Mouse (Mus musculus) adrenal gland, postnatal 4 days (tissue): ENCODE measurements around the gene Hist1h2bn. TPM values are rescaled to one million over a fixed set of nuclear protein-coding genes. Genes with fewer than 3 reads are reported as not detected.
"Not testable (repeated sequence)": the region's sequence is repeated elsewhere in the genome, so short reads cannot be mapped to it uniquely, and the experiment has no call there.

Source experiments
- DNase-seq, 2 experiments: peaks; one replicate each; pipeline ENCODE4 v3.0.0; 2021 to 2022; ENCODE audit warnings: low spot score in 2 of 2, mixed read lengths in 2 of 2
- total RNA-seq, 2 experiments: library from RNA; stranded (reverse); gene quantifications; 2 replicates each; pipeline ENCODE4 v1.2.3; 2021

Hist1h2bn gene
- total RNA-seq, 2 experiments from 2014 or later = 256 to 306 TPM

DNA sequence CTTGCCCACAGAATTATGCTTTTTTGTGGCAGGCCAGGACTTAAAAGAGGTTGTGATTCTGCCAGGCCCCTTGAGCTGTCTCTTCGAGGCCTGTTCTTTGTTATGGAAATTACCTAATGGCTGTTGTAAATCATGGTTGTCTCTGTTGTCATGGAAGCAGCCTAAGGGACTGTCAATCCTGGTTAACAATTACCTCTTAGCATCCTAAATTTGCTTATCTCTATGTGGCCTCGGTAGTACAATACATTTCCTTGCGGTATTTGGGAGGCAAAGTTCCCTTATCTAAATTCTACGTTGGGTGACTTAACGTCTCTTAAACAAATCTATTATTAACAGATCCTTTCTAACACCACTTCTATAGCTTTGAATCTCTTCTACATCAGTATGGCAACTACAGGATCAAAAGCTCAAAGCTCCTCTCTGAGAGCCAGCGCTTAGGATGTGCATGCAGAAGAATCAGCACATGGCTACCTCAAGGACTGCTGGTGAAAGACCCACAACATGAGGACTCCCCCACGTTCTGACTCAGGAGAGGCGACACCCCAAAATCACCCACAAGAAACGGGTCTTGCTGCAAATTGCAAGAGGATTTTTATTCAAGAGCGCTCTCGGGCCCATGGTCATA is 25.9 kb upstream of the Hist1h2bn start:
- DNase-seq = no peak

DNA sequence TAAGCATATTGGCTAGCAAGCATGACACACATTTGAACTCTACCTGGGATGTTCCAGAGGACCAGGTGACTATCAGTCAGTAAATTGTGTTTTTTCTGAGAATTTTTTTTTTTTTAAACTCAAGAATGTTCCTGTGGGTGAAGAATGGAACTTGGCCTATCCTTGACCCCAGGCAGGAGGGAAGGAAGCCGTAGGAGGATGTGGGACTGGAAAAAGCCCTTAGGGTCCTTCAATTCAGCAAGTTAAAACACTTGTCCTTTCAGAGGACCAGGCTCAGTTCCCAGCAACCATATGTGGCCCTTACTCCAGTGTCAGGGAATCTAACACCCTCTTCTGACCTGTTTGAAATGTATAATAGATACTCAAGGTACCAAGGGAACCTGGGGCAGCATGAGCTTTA is 24.4 kb upstream of the Hist1h2bn start:
- no peak for DNase-seq

DNA sequence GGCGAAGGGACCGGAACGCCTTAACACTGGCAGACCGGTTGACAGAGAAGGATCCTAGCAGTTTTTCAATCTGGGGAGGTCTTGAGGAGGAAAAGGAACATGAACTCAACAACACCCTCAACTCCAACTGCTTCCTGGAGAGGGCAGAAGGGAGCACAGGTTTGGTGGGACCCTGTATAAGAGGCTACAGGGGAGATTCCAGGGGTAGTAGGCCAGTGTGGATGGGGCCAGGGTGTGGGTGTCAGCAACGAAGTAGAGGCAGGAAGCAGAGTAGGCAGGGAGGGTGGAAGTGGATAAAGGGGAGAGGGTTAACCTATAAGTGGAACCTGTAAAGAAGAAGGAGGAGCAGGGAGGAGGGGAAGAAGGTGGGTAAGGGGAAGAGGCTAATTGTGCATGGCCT is 20.5 kb upstream of the Hist1h2bn start:
- no peak for DNase-seq

DNA sequence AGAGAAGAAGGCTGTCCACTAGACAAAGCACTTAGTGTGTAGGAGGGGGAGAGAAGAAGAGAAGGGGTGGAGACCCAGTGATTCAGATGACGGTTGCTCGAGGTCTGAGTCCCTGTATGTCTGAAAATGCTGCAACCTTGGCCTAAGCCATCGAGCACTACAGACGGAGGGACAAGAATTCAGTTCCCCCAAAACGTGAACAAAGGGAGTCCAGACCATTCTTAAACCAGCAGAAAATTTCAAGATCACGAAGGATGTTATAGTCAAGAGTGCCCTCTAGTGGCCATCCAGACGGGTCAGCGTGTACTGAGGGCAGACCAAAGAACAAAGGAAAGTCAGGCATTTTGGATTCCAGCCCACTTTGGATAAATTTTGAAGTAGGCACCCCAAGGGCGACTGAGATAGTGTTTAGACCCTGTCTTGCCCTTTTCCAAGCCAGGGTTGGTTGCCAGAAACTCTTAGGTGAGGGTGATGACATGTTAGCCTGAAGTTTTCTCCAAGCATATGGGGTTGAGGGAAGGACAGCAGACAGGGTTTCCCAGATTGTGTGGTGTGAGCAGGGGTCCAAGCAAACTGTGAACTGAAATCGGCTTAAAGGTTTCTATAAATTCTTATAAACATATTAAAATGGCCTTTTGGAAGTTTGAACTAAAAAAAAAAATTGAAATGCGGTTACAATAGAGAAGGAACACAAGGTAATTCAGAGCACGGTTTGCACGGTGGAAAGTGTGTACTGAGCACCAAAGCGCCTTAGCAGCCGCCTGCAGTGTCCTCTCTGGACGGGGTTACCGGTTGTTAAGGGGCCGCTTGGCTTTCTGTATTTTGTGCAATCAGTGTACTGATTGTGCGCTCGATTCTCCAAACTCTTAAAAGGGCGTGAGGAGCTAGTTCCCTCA is 19.7 kb upstream of the Hist1h2bn start:
- no peak for DNase-seq

DNA sequence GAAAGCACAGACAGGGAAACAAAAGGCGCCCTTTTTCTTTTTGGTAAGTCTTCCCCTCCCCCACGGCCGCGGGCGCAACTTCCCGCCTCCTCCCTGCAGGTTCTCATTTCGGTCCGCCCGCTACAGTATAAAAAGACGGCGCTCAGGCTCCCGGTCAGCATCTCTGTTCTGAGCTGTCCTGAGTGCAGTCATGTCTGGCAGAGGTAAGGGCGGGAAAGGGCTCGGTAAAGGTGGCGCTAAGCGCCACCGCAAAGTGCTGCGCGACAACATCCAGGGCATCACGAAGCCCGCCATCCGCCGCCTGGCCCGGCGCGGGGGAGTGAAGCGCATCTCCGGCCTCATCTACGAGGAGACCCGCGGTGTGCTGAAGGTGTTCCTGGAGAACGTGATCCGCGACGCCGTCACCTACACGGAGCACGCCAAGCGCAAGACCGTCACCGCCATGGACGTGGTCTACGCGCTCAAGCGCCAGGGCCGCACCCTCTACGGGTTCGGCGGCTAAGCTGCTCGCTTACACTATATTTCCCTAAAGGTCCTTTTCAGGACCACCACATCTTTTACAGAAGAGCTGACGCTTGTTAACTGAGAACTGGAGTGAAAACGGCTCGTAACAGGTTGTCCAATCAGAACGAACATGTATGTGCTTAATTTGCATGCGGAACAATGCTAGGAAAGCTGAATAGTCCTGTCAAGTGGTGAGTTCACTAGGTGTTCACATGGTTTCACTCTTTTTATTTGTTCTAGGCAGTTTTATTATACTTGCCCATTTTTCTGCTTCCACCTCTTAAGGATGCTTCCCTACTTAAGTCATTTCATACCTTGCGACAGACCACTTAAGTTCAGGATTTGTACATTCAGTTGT is 18.8 kb upstream of the Hist1h2bn start, which contains the start of gene Hist1h4j:
Gene Hist1h4j (plus strand): TSS at position 159 of the 862 bp plus-strand sequence.
- DNase-seq = peak in 1 of 2 experiments; percentile 41

DNA sequence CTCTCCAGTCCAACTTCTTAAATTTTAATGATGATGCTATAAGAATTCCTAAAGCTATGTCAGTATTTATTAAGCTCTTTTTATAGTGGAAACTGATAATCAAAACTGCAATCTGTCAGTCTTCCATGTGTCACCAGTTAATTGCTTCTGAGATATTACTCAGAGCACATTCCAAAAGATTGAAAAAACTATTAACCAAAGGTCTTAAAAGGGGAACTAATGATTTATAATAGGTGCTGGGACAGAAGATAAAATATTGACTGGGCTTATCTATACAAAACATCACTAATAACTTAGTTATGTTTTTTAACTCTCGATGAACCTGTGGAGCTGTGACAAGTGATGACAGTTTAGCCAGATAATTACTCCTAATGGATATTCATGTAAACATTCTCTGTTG is 8.9 kb upstream of the Hist1h2bn start:
- no peak for DNase-seq

DNA sequence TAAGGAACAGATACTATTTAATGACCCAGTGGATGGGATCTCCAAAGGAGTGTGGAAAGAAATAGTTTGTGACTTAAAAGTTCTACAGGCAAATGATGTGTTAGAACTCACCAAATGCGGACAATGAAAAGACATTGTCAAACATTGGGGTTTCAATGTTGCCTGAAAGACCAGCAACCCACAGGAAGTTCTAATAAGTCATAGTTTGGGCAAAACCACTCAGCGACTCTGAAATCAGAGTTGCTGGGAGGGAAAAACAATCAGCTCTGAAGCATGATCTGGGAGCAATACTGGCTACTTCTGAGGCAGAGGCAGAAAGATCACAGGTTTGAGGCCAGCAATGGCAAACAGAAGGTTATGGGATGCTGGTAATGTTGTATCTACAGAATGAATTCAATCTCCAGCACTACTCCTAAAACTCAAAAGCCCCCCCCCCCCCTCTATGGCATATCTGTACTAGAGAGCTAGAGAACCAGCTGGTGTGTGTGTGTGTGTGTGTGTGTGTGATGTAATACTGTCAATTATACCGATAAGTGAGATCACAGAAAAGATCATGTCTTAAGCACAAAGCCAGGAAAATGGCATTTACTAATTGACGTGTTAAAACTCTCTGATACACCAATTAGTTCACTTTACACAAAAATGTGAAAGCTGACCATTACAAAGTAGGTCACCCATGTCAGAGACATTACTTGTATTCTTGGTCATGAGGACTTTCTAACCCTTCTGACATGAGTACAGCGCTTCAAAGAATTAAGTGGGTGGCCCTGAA is 4.3 kb upstream of the Hist1h2bn start:
- no peak for DNase-seq

DNA sequence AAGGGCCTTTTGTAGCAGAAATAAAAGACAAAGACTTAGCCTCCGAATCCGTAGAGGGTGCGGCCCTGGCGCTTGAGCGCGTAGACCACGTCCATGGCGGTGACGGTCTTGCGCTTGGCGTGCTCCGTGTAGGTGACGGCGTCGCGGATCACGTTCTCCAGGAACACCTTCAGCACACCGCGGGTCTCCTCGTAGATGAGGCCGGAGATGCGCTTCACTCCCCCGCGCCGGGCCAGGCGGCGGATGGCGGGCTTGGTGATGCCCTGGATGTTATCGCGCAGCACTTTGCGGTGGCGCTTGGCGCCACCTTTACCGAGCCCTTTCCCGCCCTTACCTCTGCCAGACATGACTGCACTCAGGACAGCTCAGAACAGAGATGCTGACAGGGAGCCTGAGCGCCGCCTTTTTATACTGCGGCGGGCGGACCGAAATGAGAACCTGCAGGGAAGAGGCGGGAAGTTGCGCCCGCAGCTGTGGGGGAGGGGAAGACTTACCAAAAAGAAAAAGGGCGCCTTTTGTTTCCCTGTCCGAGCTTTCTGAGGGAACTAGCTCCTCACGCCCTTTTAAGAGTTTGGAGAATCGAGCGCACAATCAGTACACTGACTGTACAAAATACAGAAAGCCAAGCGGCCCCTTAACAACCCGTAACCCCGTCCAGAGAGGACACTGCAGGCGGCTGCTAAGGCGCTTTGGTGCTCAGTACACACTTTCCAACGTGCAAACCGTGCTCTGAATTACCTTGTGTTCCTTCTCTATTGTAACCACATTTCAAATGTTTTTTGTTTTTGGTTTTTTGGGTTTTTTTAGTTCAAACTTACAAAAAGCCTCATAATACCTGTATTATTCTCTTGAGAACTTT is 3.5 kb upstream of the Hist1h2bn start, which contains the start of gene Hist1h4k:
Gene Hist1h4k (minus strand): TSS at position 347 of the 859 bp plus-strand sequence.
- DNase-seq = peak; percentile 82 to 84

DNA sequence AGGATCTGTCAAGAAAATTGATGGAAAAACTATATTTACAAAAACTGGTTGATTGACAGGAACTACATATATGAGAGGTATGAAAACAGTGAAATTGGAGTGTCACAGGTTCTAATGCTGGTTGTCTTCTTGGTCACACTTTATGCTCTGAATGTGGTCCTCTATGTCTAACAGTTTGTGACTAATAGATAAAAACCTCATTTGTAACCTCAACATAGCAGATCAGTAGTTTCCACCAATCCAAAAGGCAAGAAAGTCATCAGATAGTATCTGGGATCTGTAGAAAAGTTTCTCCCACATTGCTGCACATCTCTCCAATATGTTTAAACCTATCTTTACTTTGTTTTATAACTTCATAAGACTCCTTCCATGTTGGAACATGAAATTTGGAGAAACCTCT is 2.5 kb upstream of the Hist1h2bn start:
- DNase-seq = no peak

DNA sequence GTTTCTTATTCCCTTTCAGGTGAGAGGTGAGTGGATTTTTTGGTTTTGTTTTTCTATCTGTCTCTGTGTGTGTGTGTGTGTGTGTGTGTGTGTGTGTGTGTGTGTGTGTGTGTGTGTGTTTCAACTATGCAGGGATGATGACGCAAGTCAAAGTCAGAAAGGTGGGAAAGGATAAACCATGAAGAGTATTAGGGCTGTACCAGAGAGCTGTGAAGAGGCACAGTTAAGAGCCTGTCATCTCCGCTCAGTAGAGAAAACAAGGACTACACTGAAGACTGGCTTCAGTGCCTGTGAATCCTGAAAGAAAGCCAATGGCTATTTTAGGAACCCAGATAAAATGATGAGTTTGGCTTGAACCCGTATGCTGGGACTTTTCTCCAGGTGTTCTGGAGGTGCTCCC is 2.1 kb upstream of the Hist1h2bn start:
- no peak for DNase-seq

DNA sequence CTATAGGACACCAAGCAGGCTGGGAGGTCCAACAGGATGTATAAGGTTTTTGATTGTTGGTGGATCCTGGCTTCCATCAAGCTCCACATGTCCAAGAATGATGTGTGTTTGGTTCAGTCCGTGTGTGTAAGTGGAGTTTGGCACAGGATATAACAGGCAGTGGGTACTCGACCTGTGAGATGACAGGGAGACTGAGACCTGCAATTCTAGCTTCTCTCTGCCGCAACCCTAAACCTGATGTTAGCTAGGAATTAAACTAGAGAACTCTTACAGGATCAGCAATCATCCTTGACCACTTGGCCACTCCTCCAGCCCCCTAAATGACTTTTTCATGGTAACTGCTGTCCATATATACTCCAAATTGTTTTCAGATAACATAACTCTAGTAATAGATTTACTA is 1.6 kb upstream of the Hist1h2bn start:
- DNase-seq = no peak

DNA sequence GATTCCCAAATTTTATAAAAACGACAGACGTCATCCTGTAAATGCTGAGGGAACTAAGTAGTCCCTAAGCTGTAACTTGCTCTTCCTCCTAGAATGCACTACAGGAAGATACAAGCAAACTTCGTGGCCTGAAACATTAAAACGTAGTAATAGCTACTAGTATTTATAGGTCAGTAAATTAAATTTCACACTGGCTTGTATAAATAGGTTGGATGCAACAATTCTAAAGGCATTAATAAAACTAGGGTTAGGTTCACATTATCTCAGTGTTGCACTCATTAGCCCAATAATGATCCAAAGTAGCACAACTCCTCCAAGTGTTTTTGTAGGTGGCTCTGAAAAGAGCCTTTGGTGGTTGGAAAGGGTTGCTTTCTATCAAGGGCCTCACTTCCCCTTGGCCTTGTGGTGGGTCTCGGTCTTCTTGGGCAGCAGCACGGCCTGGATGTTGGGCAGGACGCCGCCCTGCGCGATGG is 836 bp upstream of the Hist1h2bn start:
- no peak for DNase-seq

DNA sequence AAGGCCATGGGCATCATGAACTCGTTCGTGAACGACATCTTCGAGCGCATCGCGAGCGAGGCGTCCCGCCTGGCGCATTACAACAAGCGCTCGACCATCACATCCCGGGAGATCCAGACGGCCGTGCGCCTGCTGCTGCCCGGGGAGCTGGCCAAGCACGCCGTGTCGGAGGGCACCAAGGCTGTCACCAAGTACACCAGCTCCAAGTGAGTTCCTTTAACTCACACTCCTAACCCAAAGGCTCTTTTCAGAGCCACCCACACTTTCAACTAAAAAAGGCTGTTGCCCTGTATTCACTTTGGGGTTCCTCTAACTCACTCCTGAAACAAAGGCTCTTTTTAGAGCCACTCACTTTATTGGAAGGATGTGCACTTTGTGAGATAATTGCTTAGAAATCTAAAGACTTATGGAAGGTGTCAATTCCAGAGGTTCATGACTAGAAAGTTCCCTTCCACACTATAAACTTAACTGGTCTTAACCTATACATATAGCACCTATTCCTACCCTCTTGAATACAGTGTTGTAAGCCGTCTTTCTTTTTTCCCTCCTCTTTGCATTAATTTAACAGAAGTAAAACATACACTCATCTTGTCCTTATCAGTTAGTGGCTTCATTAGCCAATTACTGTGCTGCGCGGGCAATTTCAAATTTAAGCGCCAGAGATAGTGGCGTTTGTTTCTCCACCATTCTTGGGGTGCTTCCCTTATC is 525 bp downstream of the Hist1h2bn start:
- DNase-seq = not testable (repeated sequence)

DNA sequence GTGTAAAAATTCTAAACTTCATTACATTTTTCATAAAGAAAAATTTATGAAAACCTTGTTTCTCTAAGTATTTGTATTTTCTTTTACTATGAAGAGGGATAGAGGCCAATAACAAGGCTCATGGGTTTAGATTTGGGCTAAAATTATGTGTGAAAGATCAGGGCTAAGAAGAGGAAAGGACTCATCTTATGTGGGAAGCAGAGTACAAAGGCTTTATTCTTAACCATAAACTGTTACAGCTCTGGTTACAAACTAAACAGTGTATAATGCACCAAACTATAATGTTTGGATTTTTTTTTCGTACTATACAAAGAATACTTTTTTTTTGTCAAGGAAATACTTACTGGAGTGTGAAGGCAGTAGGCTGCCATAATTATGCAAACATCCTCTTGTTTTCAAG is 1.8 kb downstream of the Hist1h2bn start:
- no peak for DNase-seq

DNA sequence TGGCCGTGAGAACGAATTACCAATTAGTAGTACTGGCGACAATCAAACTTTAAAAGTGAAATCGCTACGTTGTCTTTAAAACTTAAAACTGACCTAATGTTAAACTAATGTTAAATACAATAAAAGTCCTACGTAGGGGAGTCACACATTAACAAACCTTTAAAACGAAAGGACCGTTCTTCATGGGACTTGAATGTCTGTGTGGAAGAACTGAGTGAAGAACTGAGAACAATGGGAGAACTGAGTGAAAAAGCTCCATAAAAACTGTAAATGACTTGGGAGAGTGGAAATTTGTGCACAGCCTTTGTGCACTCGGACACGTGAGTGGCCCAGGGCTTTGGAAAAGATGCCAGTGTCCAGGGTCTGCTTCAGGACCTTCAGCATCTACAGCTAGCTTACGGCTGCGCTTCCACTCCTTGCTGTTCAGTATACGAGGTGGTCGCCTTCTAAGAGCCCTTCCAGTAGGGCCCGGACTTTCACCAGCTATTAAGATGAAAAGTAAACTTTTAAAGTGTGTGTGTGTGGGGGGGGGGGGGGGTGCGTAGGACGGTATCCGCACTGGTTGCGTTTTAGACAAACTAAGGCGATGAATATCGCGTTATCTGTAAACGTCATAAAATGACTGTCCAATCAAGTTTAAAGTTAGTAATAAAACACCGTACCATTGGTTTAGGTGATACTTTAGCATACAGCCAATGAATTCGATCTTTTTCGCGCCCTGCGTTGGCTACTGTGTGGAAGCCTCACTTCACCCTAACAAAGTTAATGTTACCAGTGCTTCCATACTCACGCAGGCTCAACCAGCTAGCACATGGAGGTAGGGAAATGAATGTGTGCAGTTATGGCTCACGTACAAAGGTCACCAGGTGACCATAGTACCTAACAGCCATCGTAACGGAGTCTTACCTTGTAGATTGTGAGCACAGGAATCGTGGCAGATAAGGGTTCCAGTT is 25.2 kb downstream of the Hist1h2bn start:
- peak in 1 of 2 experiments; percentile 44 for DNase-seq

DNA sequence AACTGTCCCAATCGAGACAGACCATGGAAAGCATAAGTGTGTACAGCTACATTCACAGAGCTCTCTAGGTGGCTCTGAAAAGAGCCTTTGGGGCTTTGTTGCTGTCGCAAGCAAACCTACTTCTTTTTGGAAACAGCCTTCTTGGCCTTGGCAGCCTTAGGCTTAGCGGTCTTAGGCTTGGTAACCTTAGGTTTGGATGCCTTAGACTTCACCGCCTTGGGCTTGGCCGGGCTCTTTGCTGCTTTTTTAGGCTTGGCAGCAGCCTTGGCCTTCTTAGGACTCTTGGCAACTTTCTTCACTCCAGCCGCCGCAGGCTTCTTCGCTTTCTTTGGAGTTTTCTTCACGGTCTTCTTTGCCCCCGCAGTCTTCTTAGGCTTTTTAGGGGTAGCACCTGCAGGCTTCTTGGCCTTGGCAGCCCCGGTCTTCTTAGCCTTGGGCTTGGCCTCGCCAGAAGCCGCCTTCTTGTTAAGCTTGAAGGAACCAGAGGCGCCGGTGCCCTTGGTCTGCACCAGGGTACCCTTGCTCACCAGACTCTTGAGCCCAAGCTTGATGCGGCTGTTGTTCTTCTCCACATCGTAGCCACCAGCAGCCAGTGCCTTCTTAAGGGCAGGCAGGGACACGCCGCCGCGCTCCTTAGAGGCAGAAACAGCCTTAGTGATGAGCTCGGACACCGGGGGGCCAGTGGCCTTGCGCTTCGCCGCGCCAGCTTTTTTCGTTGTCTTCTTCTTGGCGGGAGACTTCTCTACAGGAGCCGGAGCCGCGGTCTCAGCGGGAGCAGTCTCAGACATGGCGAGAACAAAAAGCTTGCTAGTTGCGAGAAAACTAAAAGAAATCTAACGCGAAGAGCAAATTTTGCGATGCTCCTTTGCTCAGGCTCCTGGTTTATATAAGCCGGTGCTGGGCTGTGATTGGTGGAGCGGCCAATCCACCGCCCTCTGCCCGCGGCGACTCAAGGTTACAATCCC is 26.1 kb downstream of the Hist1h2bn start, which contains the start of gene Hist1h1b:
Gene Hist1h1b (minus strand): TSS at position 859 of the 965 bp plus-strand sequence.
- DNase-seq = peak; percentile 47 to 49
